Mouse (Mus musculus) liver, embryonic 14.5 days (tissue): ENCODE measurements around the gene Foxd3. TPM values are rescaled to one million over a fixed set of nuclear protein-coding genes. Genes with fewer than 3 reads are reported as not detected.

Source experiments
- ATAC-seq: fragments of 200-750 bp; cut with Nextera tagmentation; 2 replicates; pipeline ENCODE4 v1.8.0; 2017; ENCODE audit warnings: moderate number of reproducible peaks, mild to moderate bottlenecking, moderate library complexity; ENCODE audit not compliant: insufficient read depth
- DNase-seq, 3 experiments: peaks; one replicate each; pipeline ENCODE4 v3.0.0-alpha.2; 2012 to 2013; ENCODE audit warnings: low read depth in 3 of 3, low spot score in 3 of 3
- H3K27ac ChIP-seq: fragments of 300-500 bp; sonication (generic); 2 replicates; pipeline ENCODE4 v1.5.1; 2014; ENCODE audit warnings: moderate library complexity, mild to moderate bottlenecking, control low read depth, inconsistent platforms
- H3K27me3 ChIP-seq: fragments of 300-500 bp; sonication (generic); 2 replicates; pipeline ENCODE4 v1.6.1; 2014; ENCODE audit warnings: mild to moderate bottlenecking, low read length, moderate library complexity; ENCODE audit not compliant: control insufficient read depth, insufficient read depth
- H3K36me3 ChIP-seq: fragments of 300-500 bp; sonication (generic); replicated peaks from 2 replicates; pipeline ENCODE4 v1.6.1; 2014; ENCODE audit warnings: low read depth; ENCODE audit not compliant: control insufficient read depth, insufficient read depth
- H3K4me1 ChIP-seq, 2 experiments: fragments of 200-500 bp in 1 of 2; fragments of 300-500 bp in 1 of 2; sonication (generic) in 1 of 2; replicated peaks; 2 replicates each; pipeline ENCODE4 v1.6.1; 2012 to 2014; ENCODE audit warnings: antibody characterized with exemption in 1 of 2, inconsistent platforms in 1 of 2, low read length in 1 of 2; ENCODE audit not compliant: control insufficient read depth in 2 of 2, insufficient read depth in 2 of 2
- H3K4me2 ChIP-seq: fragments of 300-500 bp; sonication (generic); 2 replicates; pipeline ENCODE4 v1.6.1; 2014; ENCODE audit warnings: low read depth, mild to moderate bottlenecking, control low read depth, moderate library complexity
- H3K4me3 ChIP-seq, 2 experiments: fragments of 200-500 bp in 1 of 2; fragments of 300-500 bp in 1 of 2; sonication (generic) in 1 of 2; 2 replicates each; pipeline ENCODE4 v1.5.1; 2012 to 2014; ENCODE audit warnings: low read depth in 2 of 2, low read length in 2 of 2, mild to moderate bottlenecking in 2 of 2, control low read depth in 1 of 2, inconsistent platforms in 1 of 2, moderate library complexity in 1 of 2; ENCODE audit not compliant: insufficient read depth in 1 of 2
- H3K9ac ChIP-seq: fragments of 300-500 bp; sonication (generic); replicated peaks from 2 replicates; pipeline ENCODE4 v1.6.1; 2014; ENCODE audit warnings: mild to moderate bottlenecking, control low read depth, moderate library complexity
- H3K9me3 ChIP-seq: fragments of 300-500 bp; sonication (generic); 2 replicates; pipeline ENCODE4 v1.6.1; 2016; ENCODE audit warnings: low read length, mixed read lengths; ENCODE audit not compliant: control insufficient read depth
- CTCF ChIP-seq: IDR thresholded peaks from 2 replicates; pipeline ENCODE4 v1.5.1; 2016; ENCODE audit warnings: antibody characterized with exemption, low read depth, control low read depth
- EP300 ChIP-seq: IDR thresholded peaks from 2 replicates; pipeline ENCODE4 v1.6.1; 2016; ENCODE audit warnings: antibody characterized with exemption, low read depth
- WGBS: fragments of 180-500 bp; shearing (Covaris S2); extraction: QIAGEN DNeasy Blood & Tissue Kit; methylation state at CpG from one replicate; pipeline ENCODE4 v1.1.7; 2014; ENCODE audit not compliant: insufficient replicate concordance; 5-methylcytosine and 5-hydroxymethylcytosine counted together
- polyA plus RNA-seq, 2 experiments: library from polyadenylated mRNA; depleted of rRNA in 1 of 2; stranded (reverse) in 1 of 2; unstranded in 1 of 2; fragments of >200 nt; fragmentation: Nextera tagmentation in 1 of 2; extraction: Ambion mirVana in 1 of 2; gene quantifications; 2 replicates each; pipeline versions ENCODE4 v1.2.1 to v1.2.3; 2012 to 2014

Foxd3 gene
- polyA plus RNA-seq (2012; rRNA removed): 0.01 TPM in 1 of 2 replicates, not detected in the other
- not detected in 2 replicates for polyA plus RNA-seq (2014; fragmentation: Nextera tagmentation; extraction: Ambion mirVana)

- H3K4me1 ChIP-seq: no peaks in the 10 kb centered on the region
- no peak for TF ChIP-seq EP300
- TF ChIP-seq CTCF: no peak
- no peak for DNase-seq
- no peak for ATAC-seq
- H3K27me3 ChIP-seq: peaks cover 98% of the 10 kb centered on the region
- WGBS: 2% methylated on average over 50 of the region's 62 CpGs
- H3K9ac ChIP-seq: no peak within 1 kb of the TSS
- H3K4me2 ChIP-seq: peak within 1 kb of the TSS; percentile 20; the same call in 1 of the 2 replicates
- H3K27ac ChIP-seq: no peak within 1 kb of the TSS
- H3K4me3 ChIP-seq: peak within 1 kb of the TSS in 1 of 2 experiments; percentile 19; a peak in 2 of 4 replicates
- no peaks in the 10 kb centered on the region for H3K9me3 ChIP-seq
- H3K36me3 ChIP-seq: no peaks in the 10 kb centered on the region
Observed at GRCm38 (mm10) chr4:99655937-99656604, at the start of gene Foxd3. Gene Foxd3 (plus strand): TSS chr4:99656299.

GRCm38 (mm10) chr4:99612156-99612555 lies 43.9 kb upstream of the Foxd3 start:
- ATAC-seq: no peak
- 73% methylated on average over 10 of the region's 10 CpGs for WGBS
- H3K27ac ChIP-seq: no peak overlapping the region
- H3K27me3 ChIP-seq: no peaks in the 10 kb centered on the region
- TF ChIP-seq EP300 (no peak), CTCF (no peak)
- DNase-seq: no peak
- no peaks in the 10 kb centered on the region for H3K36me3 ChIP-seq
- no peaks in the 10 kb centered on the region for H3K9me3 ChIP-seq
- no peak overlapping the region for H3K4me2 ChIP-seq
- no peaks in the 10 kb centered on the region for H3K4me1 ChIP-seq
- no peak overlapping the region for H3K9ac ChIP-seq
- H3K4me3 ChIP-seq: no peak overlapping the region

DNA sequence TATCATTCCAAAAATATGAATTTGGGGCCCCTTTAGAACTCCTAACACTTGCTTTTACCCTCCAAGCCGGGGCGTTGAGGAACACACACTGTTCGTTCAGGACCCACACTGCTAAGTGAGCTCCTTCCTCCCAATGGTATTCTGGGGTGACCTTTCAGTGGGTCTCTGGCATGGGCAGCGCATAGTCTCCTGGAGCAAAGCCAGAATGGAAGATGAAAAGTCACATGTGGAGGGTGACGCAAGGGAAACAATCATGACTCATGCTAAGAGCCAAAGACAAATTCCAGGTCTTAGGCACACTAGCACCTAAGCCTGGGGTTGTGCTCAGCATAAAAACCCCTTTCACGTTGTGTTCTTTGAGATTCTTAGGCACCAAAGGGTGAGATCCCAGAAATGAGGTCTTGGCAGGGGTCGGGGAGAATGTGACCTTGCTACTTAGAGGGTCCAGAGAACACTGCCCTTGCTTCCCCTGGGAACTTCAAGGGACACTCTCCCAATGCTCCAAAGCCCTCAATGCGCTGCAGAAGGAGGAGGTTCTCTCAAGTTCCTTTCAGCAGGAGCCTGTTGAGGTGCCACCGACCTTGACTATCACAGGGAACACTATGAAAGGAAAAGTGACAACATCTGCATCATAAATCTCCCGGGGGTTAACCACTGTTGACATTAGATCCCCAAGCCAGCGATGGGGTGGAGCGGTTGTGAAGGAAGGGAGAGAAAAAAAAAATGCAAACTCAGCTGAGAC lies 43.3 kb upstream of the Foxd3 start:
- ATAC-seq: no peak
- Histone ChIP-seq H3K4me2 (no peak overlapping the region), H3K36me3 (no peaks in the 10 kb centered on the region), H3K9ac (no peak overlapping the region), H3K27ac (no peak overlapping the region), H3K9me3 (no peaks in the 10 kb centered on the region), H3K4me3 (no peak overlapping the region), H3K27me3 (no peaks in the 10 kb centered on the region), H3K4me1 (no peaks in the 10 kb centered on the region)
- no peak for DNase-seq
- TF ChIP-seq CTCF (no peak), EP300 (no peak)
- WGBS: 50% methylated on average over 12 of the region's 12 CpGs

- DNase-seq: no peak
- ATAC-seq: no peak
Observed at GRCm38 (mm10) chr4:99626047-99626844, 29.9 kb upstream of the Foxd3 start.

DNA sequence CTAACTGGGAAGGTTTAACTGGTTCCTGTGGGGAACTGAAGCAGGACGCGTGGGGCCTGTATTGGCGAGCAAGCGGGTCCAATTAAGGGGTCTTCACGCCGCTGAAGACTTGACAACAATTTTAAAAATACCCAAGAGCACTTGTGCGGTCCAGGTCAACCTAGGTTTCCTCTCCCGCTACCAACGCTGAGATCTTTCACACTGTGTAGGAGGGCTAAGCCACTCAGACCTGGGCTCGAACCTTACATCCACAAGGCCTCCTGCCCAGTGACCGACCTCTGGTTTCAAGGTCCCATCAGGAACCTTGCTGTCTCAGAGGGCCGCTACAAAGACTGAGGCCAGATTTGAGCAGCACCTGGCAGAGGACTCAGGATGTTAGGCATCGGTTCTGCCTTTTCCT lies 29.0 kb upstream of the Foxd3 start:
- H3K4me1 ChIP-seq: no peaks in the 10 kb centered on the region
- H3K27me3 ChIP-seq: no peaks in the 10 kb centered on the region
- no peak overlapping the region for H3K27ac ChIP-seq
- DNase-seq: no peak
- TF ChIP-seq CTCF: no peak
- no peak for TF ChIP-seq EP300
- no peak for ATAC-seq
- H3K4me3 ChIP-seq: no peak overlapping the region
- no peak overlapping the region for H3K4me2 ChIP-seq
- 63% methylated on average over 13 of the region's 13 CpGs for WGBS
- H3K9me3 ChIP-seq: no peaks in the 10 kb centered on the region
- no peaks in the 10 kb centered on the region for H3K36me3 ChIP-seq
- H3K9ac ChIP-seq: no peak overlapping the region

More at GRCm38 (mm10) chr4:99626047-99626844, 29.9 kb upstream of the Foxd3 start:
- Histone ChIP-seq H3K4me2 (no peak overlapping the region), H3K4me1 (no peaks in the 10 kb centered on the region), H3K36me3 (no peaks in the 10 kb centered on the region), H3K9ac (no peak overlapping the region), H3K27me3 (no peaks in the 10 kb centered on the region), H3K9me3 (no peaks in the 10 kb centered on the region), H3K27ac (no peak overlapping the region), H3K4me3 (no peak overlapping the region)
- TF ChIP-seq CTCF (no peak), EP300 (no peak)
- 19% methylated on average over 21 of the region's 24 CpGs for WGBS
